Mouse (Mus musculus) liver, embryonic 16.5 days (tissue): ENCODE results near the gene 2310007B03Rik. TPM values are rescaled to one million over a fixed set of nuclear protein-coding genes. Genes with fewer than 3 reads are reported as not detected.
"Not testable (repeated sequence)": the region's sequence is repeated elsewhere in the genome, so short reads cannot be mapped to it uniquely, and the experiment has no call there.

ENCODE experiments used
- ATAC-seq: fragments of 200-750 bp; cut with Nextera tagmentation; 2 replicates; pipeline ENCODE4 v1.8.0; 2017; ENCODE audit warnings: low read depth, mild to moderate bottlenecking, moderate number of reproducible peaks, moderate library complexity
- H3K27ac ChIP-seq: fragments of 300-500 bp; sonication (generic); 2 replicates; pipeline ENCODE4 v1.5.1; 2014; ENCODE audit warnings: mild to moderate bottlenecking, low read length
- H3K27me3 ChIP-seq: fragments of 300-500 bp; sonication (generic); 2 replicates; pipeline ENCODE4 v1.6.1; 2014; ENCODE audit warnings: low read depth, low read length, mixed read lengths; ENCODE audit not compliant: control insufficient read depth, insufficient read depth
- H3K36me3 ChIP-seq: fragments of 300-500 bp; sonication (generic); 2 replicates; pipeline ENCODE4 v1.6.1; 2014; ENCODE audit warnings: mild to moderate bottlenecking; ENCODE audit not compliant: control insufficient read depth, insufficient read depth
- H3K4me1 ChIP-seq: fragments of 300-500 bp; sonication (generic); 2 replicates; pipeline ENCODE4 v1.6.1; 2014; ENCODE audit warnings: low read depth, low read length, mixed read lengths; ENCODE audit not compliant: control insufficient read depth
- H3K4me2 ChIP-seq: fragments of 300-500 bp; sonication (generic); 2 replicates; pipeline ENCODE4 v1.6.1; 2014; ENCODE audit warnings: low read depth, low read length, mixed read lengths
- H3K4me3 ChIP-seq: fragments of 300-500 bp; sonication (generic); 2 replicates; pipeline ENCODE4 v1.5.1; 2014; ENCODE audit warnings: low read depth, mild to moderate bottlenecking, low read length
- H3K9ac ChIP-seq: fragments of 300-500 bp; sonication (generic); 2 replicates; pipeline ENCODE4 v1.6.1; 2014; ENCODE audit warnings: low read depth, low read length
- H3K9me3 ChIP-seq: fragments of 300-500 bp; sonication (generic); replicated peaks from 2 replicates; pipeline ENCODE4 v1.6.1; 2016; ENCODE audit warnings: low read length; ENCODE audit not compliant: control insufficient read depth
- WGBS: fragments of 180-500 bp; shearing (Covaris S2); extraction: QIAGEN DNeasy Blood & Tissue Kit; methylation state at CpG from one replicate; pipeline ENCODE4 v1.1.7; 2014; ENCODE audit not compliant: insufficient replicate concordance; 5-methylcytosine and 5-hydroxymethylcytosine counted together
- polyA plus RNA-seq: library from polyadenylated mRNA; unstranded; fragments of >200 nt; fragmentation: Nextera tagmentation; extraction: Ambion mirVana; gene quantifications from 2 replicates; pipeline ENCODE4 v1.2.1, GENCODE M21; 2015

Gene 2310007B03Rik
- 0.11 and 0.32 TPM in 2 replicates for polyA plus RNA-seq

- Histone ChIP-seq H3K9ac (no peak within 1 kb of the TSS), H3K27me3 (no peaks in the 10 kb centered on the region), H3K4me1 (no peaks in the 10 kb centered on the region), H3K27ac (no peak within 1 kb of the TSS), H3K4me3 (no peak within 1 kb of the TSS), H3K4me2 (no peak within 1 kb of the TSS), H3K36me3 (no peaks in the 10 kb centered on the region), H3K9me3 (no peaks in the 10 kb centered on the region)
- ATAC-seq: peak; percentile 54; the same call in 1 of the 2 replicates
- WGBS: 53% methylated on average over 8 of the region's 8 CpGs
These were observed at the start of gene 2310007B03Rik for GRCm38 (mm10) chr1:93160501-93161133. Gene 2310007B03Rik, minus strand, starts transcription at chr1:93160948.

GRCm38 (mm10) chr1:93210213-93210641 is 49.5 kb upstream of the 2310007B03Rik start:
- Histone ChIP-seq H3K36me3 (no peaks in the 10 kb centered on the region), H3K4me1 (no peaks in the 10 kb centered on the region), H3K4me3 (no peak overlapping the region), H3K9ac (no peak overlapping the region), H3K27me3 (no peaks in the 10 kb centered on the region), H3K27ac (no peak overlapping the region), H3K4me2 (no peak overlapping the region), H3K9me3 (no peaks in the 10 kb centered on the region)
- no peak for ATAC-seq
- WGBS: 51% methylated on average over 9 of the region's 9 CpGs

GRCm38 (mm10) chr1:93207536-93208064 is 46.9 kb upstream of the 2310007B03Rik start:
- ATAC-seq: no peak
- no peak overlapping the region for H3K9ac ChIP-seq
- no peaks in the 10 kb centered on the region for H3K36me3 ChIP-seq
- no peak overlapping the region for H3K4me3 ChIP-seq
- 69% methylated on average over 4 of the region's 4 CpGs for WGBS
- H3K4me2 ChIP-seq: no peak overlapping the region
- H3K27ac ChIP-seq: no peak overlapping the region
- no peaks in the 10 kb centered on the region for H3K27me3 ChIP-seq
- H3K9me3 ChIP-seq: no peaks in the 10 kb centered on the region
- no peaks in the 10 kb centered on the region for H3K4me1 ChIP-seq

GRCm38 (mm10) chr1:93206277-93206970 is 45.7 kb upstream of the 2310007B03Rik start:
- 57% methylated on average over 12 of the region's 12 CpGs for WGBS
- no peak overlapping the region for H3K4me2 ChIP-seq

GRCm38 (mm10) chr1:93197916-93198315 is 37.2 kb upstream of the 2310007B03Rik start:
- 43% methylated on average over 3 of the region's 3 CpGs for WGBS
- H3K4me3 ChIP-seq: no peak overlapping the region
- H3K27ac ChIP-seq: no peak overlapping the region
- no peak for ATAC-seq
- no peaks in the 10 kb centered on the region for H3K36me3 ChIP-seq
- no peaks in the 10 kb centered on the region for H3K4me1 ChIP-seq
- no peaks in the 10 kb centered on the region for H3K27me3 ChIP-seq
- H3K9ac ChIP-seq: no peak overlapping the region
- H3K9me3 ChIP-seq: no peaks in the 10 kb centered on the region
- no peak overlapping the region for H3K4me2 ChIP-seq

More at GRCm38 (mm10) chr1:93206277-93206970, 45.7 kb upstream of the 2310007B03Rik start:
- H3K27ac ChIP-seq: no peak overlapping the region
- no peaks in the 10 kb centered on the region for H3K9me3 ChIP-seq
- no peak overlapping the region for H3K9ac ChIP-seq
- no peaks in the 10 kb centered on the region for H3K27me3 ChIP-seq
- H3K36me3 ChIP-seq: no peaks in the 10 kb centered on the region
- no peaks in the 10 kb centered on the region for H3K4me1 ChIP-seq
- no peak for ATAC-seq
- H3K4me3 ChIP-seq: no peak overlapping the region

- not testable (repeated sequence) for H3K36me3 ChIP-seq, H3K27ac ChIP-seq, H3K27me3 ChIP-seq, H3K4me2 ChIP-seq, H3K4me1 ChIP-seq, H3K4me3 ChIP-seq, H3K9me3 ChIP-seq, ATAC-seq, H3K9ac ChIP-seq
- 71% methylated on average over 2 of the region's 2 CpGs for WGBS
These were observed 36.7 kb upstream of the 2310007B03Rik start for GRCm38 (mm10) chr1:93197454-93197853.

GRCm38 (mm10) chr1:93194961-93195360 is 34.2 kb upstream of the 2310007B03Rik start:
- no peak overlapping the region for H3K4me2 ChIP-seq
- H3K9me3 ChIP-seq: no peaks in the 10 kb centered on the region
- no peaks in the 10 kb centered on the region for H3K36me3 ChIP-seq
- no peak overlapping the region for H3K4me3 ChIP-seq
- H3K4me1 ChIP-seq: no peaks in the 10 kb centered on the region
- H3K27ac ChIP-seq: no peak overlapping the region
- H3K9ac ChIP-seq: no peak overlapping the region
- no peak for ATAC-seq
- H3K27me3 ChIP-seq: no peaks in the 10 kb centered on the region
- WGBS: 60% methylated on average over 3 of the region's 3 CpGs

- Histone ChIP-seq H3K27ac (no peak overlapping the region), H3K36me3 (no peaks in the 10 kb centered on the region), H3K27me3 (no peaks in the 10 kb centered on the region), H3K4me3 (no peak overlapping the region), H3K4me2 (no peak overlapping the region), H3K9ac (no peak overlapping the region), H3K4me1 (no peaks in the 10 kb centered on the region), H3K9me3 (no peaks in the 10 kb centered on the region)
- WGBS: 9% methylated on average over 17 of the region's 17 CpGs
- no peak for ATAC-seq
These were observed 30.1 kb upstream of the 2310007B03Rik start for GRCm38 (mm10) chr1:93190726-93191305.
